Mouse (Mus musculus) limb, embryonic 14.5 days (tissue): ENCODE data around the gene Saal1. TPM values are rescaled to one million over a fixed set of nuclear protein-coding genes. Genes with fewer than 3 reads are reported as not detected.

ENCODE experiments used
- ATAC-seq: fragments of 200-750 bp; cut with Nextera tagmentation; 2 replicates; pipeline ENCODE4 v1.8.0; 2017; ENCODE audit warnings: low read depth, moderate number of reproducible peaks, moderate TSS enrichment; ENCODE audit not compliant: low FRiP score
- DNase-seq: peaks from one replicate; pipeline ENCODE4 v3.0.0-alpha.2; 2015; ENCODE audit warnings: low spot score
- H3K27ac ChIP-seq: fragments of 300-500 bp; sonication (generic); replicated peaks from 2 replicates; pipeline ENCODE4 v1.5.1; 2014; ENCODE audit warnings: low read depth, mild to moderate bottlenecking, low read length, moderate library complexity, mixed read lengths
- H3K27me3 ChIP-seq: fragments of 300-500 bp; sonication (generic); 2 replicates; pipeline ENCODE4 v1.6.1; 2014; ENCODE audit warnings: low read length, mixed read lengths; ENCODE audit not compliant: control insufficient read depth, insufficient read depth
- H3K36me3 ChIP-seq: fragments of 300-500 bp; sonication (generic); 2 replicates; pipeline ENCODE4 v1.6.1; 2014; ENCODE audit warnings: mild to moderate bottlenecking, low read length, moderate library complexity, mixed read lengths; ENCODE audit not compliant: control insufficient read depth, insufficient read depth
- H3K4me1 ChIP-seq: fragments of 300-500 bp; sonication (generic); 2 replicates; pipeline ENCODE4 v1.6.1; 2014; ENCODE audit warnings: antibody characterized with exemption, low read length, mixed read lengths; ENCODE audit not compliant: control insufficient read depth, insufficient read depth
- H3K4me2 ChIP-seq: fragments of 300-500 bp; sonication (generic); replicated peaks from 2 replicates; pipeline ENCODE4 v1.6.1; 2014; ENCODE audit warnings: low read depth, mild to moderate bottlenecking, low read length, moderate library complexity; ENCODE audit not compliant: severe bottlenecking
- H3K4me3 ChIP-seq: fragments of 300-500 bp; sonication (generic); replicated peaks from 2 replicates; pipeline ENCODE4 v1.5.1; 2014; ENCODE audit warnings: low read length
- H3K9ac ChIP-seq: fragments of 300-500 bp; sonication (generic); 2 replicates; pipeline ENCODE4 v1.6.1; 2014; ENCODE audit warnings: mild to moderate bottlenecking, low read depth, low read length, moderate library complexity; ENCODE audit not compliant: severe bottlenecking
- H3K9me3 ChIP-seq: fragments of 300-500 bp; sonication (generic); 2 replicates; pipeline ENCODE4 v1.6.1; 2016; ENCODE audit warnings: low read length; ENCODE audit not compliant: control insufficient read depth
- POLR2A ChIP-seq: fragments of 200-500 bp; IDR thresholded peaks from 2 replicates; pipeline ENCODE4 v1.8.0; 2012; ENCODE audit warnings: inconsistent platforms, mild to moderate bottlenecking, moderate library complexity, borderline replicate concordance; ENCODE audit not compliant: insufficient read depth, insufficient read length; ENCODE audit errors: extremely low read depth
- WGBS: fragments of 180-500 bp; shearing (Covaris S2); extraction: QIAGEN DNeasy Blood & Tissue Kit; methylation state at CpG from one replicate; pipeline ENCODE4 v1.1.7; 2014; 5-methylcytosine and 5-hydroxymethylcytosine counted together
- polyA plus RNA-seq, 2 experiments: library from polyadenylated mRNA; depleted of rRNA in 1 of 2; stranded (reverse) in 1 of 2; unstranded in 1 of 2; fragments of >200 nt; fragmentation: Nextera tagmentation in 1 of 2; extraction: Ambion mirVana in 1 of 2; gene quantifications; 2 replicates each; pipeline versions ENCODE4 v1.2.1 to v1.2.3; 2012 to 2014

Saal1 gene
- polyA plus RNA-seq, 2 experiments, result 20.8 to 30.6 TPM

DNA sequence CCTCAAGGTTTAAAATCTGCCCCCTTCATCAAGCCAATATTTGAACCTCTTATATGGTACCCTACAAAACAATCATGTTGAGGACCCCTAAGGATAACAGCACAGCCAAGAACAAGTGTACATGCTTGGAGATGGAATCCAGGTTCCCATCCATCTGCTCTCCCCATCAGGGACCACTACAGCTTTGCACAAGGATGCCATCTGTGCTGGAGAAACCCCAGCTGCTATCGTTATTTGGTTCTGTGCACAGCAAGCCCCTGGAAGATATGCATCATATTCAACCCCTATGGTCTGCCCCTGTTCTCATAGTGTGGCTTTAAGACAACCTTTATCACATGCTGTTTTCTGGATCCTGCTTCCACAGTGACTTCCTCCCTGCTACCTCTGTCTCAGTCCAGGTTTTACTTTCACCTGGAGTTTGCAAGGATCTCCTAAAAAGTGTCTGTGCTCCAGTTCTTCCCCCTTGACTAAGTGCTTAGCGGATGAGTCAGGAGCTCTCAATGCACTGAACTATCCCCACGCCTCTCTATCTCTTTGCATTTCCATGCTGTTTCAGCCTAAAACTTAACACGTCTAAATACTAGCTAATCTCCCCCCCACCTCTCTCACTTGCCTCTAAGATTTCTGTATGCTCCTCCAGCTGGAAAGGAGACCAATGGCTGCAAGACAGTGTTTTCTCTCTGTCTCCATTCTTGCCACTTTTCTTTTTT lies 61.9 kb downstream of the Saal1 start:
- DNase-seq (no peak), ATAC-seq (no peak)
- no peaks in the 10 kb centered on the region for H3K27me3 ChIP-seq
- WGBS, result 69% methylated on average over 4 of the region's 4 CpGs
- no peak overlapping the region for H3K9ac ChIP-seq
- TF ChIP-seq POLR2A, result no peak
- no peak overlapping the region for H3K4me3 ChIP-seq
- H3K4me2 ChIP-seq, result no peak overlapping the region
- no peak overlapping the region for H3K27ac ChIP-seq
- H3K9me3 ChIP-seq, result no peaks in the 10 kb centered on the region
- no peaks in the 10 kb centered on the region for H3K4me1 ChIP-seq
- H3K36me3 ChIP-seq, result no peaks in the 10 kb centered on the region

DNA sequence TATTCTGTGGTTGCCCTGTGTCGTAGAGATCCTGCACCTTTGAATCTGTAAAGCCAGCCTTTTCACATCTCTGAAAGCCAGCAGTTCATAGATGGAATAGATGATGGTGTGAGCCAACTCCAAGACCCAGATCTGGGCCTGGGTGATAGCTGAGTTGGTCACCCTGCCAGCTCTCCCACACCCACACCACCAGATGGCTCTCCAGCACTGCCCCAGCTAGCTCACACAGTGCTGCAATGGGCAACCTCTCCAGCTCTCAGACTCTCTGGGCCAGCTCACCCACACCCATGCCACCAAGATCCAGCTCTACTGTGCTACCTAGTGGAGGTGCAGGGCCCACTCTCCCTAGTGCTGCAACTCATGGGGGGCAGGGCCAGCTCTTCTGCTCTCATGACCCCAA lies 67.3 kb downstream of the Saal1 start:
- no peak overlapping the region for H3K27ac ChIP-seq
- H3K4me2 ChIP-seq, result no peak overlapping the region
- no peak overlapping the region for H3K4me3 ChIP-seq
- no peak overlapping the region for H3K9ac ChIP-seq
- ATAC-seq (no peak), DNase-seq (no peak)
- 73% methylated on average over 1 of the region's 1 CpGs for WGBS
- H3K36me3 ChIP-seq, result no peaks in the 10 kb centered on the region
- no peaks in the 10 kb centered on the region for H3K27me3 ChIP-seq
- no peaks in the 10 kb centered on the region for H3K9me3 ChIP-seq
- TF ChIP-seq POLR2A, result no peak
- H3K4me1 ChIP-seq, result no peaks in the 10 kb centered on the region

DNA sequence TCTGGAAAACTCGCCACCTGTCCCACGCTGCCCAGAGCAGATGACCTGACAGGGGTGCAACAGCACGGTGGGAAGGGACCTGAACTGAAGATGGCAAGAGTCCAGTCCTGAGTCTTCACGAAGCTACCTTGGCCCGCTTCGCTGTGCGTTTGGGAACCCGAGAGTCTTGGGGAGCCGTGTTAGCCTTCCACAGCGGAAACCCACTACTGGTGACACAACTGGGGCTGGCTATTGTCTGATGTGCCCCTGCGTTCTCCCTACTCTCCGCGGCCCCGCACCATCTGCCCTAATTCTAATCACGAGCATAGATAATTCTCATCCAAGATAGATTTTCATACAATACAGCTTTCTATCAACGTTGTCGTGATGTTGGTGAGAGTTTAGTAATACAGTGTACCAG lies 70.4 kb downstream of the Saal1 start:
- Histone ChIP-seq H3K4me2 (peak overlapping the region; percentile 87), H3K36me3 (no peaks in the 10 kb centered on the region), H3K4me3 (peak overlapping the region; percentile 63), H3K9ac (peak overlapping the region; percentile 69), H3K4me1 (no peaks in the 10 kb centered on the region), H3K9me3 (no peaks in the 10 kb centered on the region), H3K27ac (no peak overlapping the region), H3K27me3 (no peaks in the 10 kb centered on the region)
- DNase-seq (no peak), ATAC-seq (no peak)
- WGBS, result 19% methylated on average over 17 of the region's 17 CpGs
- TF ChIP-seq POLR2A, result no peak

DNA sequence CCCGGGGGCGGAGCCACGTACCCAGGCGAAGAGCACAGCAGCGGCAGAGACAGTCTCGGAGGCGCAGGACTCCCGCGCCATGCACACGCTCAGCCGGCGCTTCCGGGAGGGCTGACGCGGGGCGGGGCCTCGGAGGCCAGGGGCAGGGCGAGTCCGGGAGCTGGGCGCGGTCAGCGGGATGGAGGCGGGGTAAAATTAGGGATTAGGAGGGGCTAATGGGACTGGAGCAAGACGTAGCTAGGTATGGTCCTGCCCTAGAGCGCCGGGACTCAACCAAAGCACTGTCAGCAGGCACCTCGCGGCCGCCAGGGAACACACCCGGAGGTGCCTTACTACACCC lies 70.8 kb downstream of the Saal1 start, which contains the start of gene Sergef:
TSS of gene Sergef (minus strand) at position 116 of the 340 bp plus-strand sequence.
- Histone ChIP-seq H3K9ac (peak within 1 kb of the TSS; percentile 69), H3K9me3 (no peaks in the 10 kb centered on the region), H3K27ac (no peak within 1 kb of the TSS; the same call in 1 of the 2 replicates), H3K4me1 (no peaks in the 10 kb centered on the region), H3K4me2 (peak within 1 kb of the TSS; percentile 87), H3K36me3 (no peaks in the 10 kb centered on the region), H3K4me3 (peak within 1 kb of the TSS; percentile 63), H3K27me3 (no peaks in the 10 kb centered on the region)
- peak; percentile 73; the same call in 1 of the 2 replicates for TF ChIP-seq POLR2A
- ATAC-seq (peak; percentile 97), DNase-seq (peak; percentile 68)
- 0% methylated on average over 28 of the region's 30 CpGs for WGBS

DNA sequence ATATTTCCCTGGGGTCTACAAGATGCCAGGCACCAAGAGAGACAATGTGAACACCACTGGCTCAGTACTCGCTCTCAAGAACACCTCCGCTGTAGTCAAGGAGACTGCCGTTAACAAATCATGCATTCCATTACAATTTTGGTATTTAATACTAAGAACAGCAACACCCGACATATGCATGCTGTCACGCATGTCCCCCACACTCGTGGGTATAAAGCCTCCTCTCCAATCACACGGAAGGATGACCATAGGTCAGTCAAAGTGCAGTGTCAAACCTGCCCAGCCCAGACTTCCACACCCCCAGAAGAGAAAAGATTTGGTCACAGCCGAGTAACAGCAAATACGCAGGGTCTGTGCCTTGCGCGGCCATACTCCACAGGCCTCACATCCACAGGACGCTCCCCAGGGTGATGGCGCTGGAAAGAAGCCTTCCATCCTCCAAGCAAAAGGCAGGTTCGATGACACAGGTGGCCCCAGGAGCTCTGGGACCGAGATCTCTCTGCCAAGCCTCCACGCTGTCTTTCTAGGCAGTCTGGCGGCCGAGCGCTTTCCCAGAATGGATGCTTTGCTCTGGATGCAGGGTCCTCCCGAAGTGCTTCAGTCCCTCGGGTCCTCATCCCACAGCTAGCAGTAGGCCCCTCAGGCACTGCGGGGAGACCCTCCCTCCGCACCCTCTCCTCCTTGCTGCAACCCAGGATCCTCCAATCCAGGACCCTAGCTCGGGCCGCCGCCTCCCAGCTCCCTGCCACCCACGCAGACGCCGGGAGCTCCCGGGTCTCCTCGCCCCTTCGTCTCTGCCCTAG lies 71.4 kb downstream of the Saal1 start:
- Histone ChIP-seq H3K27ac (no peak overlapping the region; the same call in 1 of the 2 replicates), H3K4me3 (peak overlapping the region; percentile 63), H3K36me3 (no peaks in the 10 kb centered on the region), H3K4me1 (no peaks in the 10 kb centered on the region), H3K9me3 (no peaks in the 10 kb centered on the region), H3K9ac (peak overlapping the region; percentile 69), H3K27me3 (no peaks in the 10 kb centered on the region), H3K4me2 (peak overlapping the region; percentile 87)
- WGBS, result 11% methylated on average over 32 of the region's 32 CpGs
- no peak for TF ChIP-seq POLR2A
- no peak for DNase-seq
- ATAC-seq, result no peak; the same call in 1 of the 2 replicates

Other genes starting within 250 kb of the Saal1 start
- gene Sergef, start 70.9 kb downstream of the Saal1 start, polyA plus RNA-seq (2012; rRNA removed), result 12.2 and 12.8 TPM in 2 replicates
- 12.8 and 13.1 TPM in 2 replicates for gene Sergef, start 70.9 kb downstream of the Saal1 start, polyA plus RNA-seq (2014; fragmentation: Nextera tagmentation; extraction: Ambion mirVana)
- 0.29 TPM in 2 replicates for gene Tph1, start 38.1 kb downstream of the Saal1 start, polyA plus RNA-seq (2012; rRNA removed)
- gene Tph1, start 38.1 kb downstream of the Saal1 start, polyA plus RNA-seq (2014; fragmentation: Nextera tagmentation; extraction: Ambion mirVana), result 1.1 and 1.6 TPM in 2 replicates
- 0.21 and 0.22 TPM in 2 replicates for gene Saa3, start 5.0 kb upstream of the Saal1 start, polyA plus RNA-seq (2012; rRNA removed)
- gene Saa3, start 5.0 kb upstream of the Saal1 start, polyA plus RNA-seq (2014; fragmentation: Nextera tagmentation; extraction: Ambion mirVana), result 0.19 and 0.33 TPM in 2 replicates
- gene Saa4, start 21.9 kb upstream of the Saal1 start, polyA plus RNA-seq (2012; rRNA removed), result 0.06 TPM in 1 of 2 replicates, not detected in the other
- gene Saa4, start 21.9 kb upstream of the Saal1 start, polyA plus RNA-seq (2014; fragmentation: Nextera tagmentation; extraction: Ambion mirVana), result not detected in 2 replicates
- gene Saa1, start 32.3 kb upstream of the Saal1 start, polyA plus RNA-seq (2012; rRNA removed), result 0.24 and 0.68 TPM in 2 replicates
- 0.44 and 1.5 TPM in 2 replicates for gene Saa1, start 32.3 kb upstream of the Saal1 start, polyA plus RNA-seq (2014; fragmentation: Nextera tagmentation; extraction: Ambion mirVana)
- 0.27 and 0.47 TPM in 2 replicates for gene Saa2, start 41.1 kb upstream of the Saal1 start, polyA plus RNA-seq (2012; rRNA removed)
- 1.1 TPM in 2 replicates for gene Saa2, start 41.1 kb upstream of the Saal1 start, polyA plus RNA-seq (2014; fragmentation: Nextera tagmentation; extraction: Ambion mirVana)
- 34.2 and 36.5 TPM in 2 replicates for gene Hps5, start 85.4 kb upstream of the Saal1 start, polyA plus RNA-seq (2012; rRNA removed)
- gene Hps5, start 85.4 kb upstream of the Saal1 start, polyA plus RNA-seq (2014; fragmentation: Nextera tagmentation; extraction: Ambion mirVana), result 20.6 and 23.6 TPM in 2 replicates
- 24.3 and 34.2 TPM in 2 replicates for gene Gtf2h1, start 85.4 kb upstream of the Saal1 start, polyA plus RNA-seq (2012; rRNA removed)
- 53.1 and 53.5 TPM in 2 replicates for gene Gtf2h1, start 85.4 kb upstream of the Saal1 start, polyA plus RNA-seq (2014; fragmentation: Nextera tagmentation; extraction: Ambion mirVana)
- 692 and 736 TPM in 2 replicates for gene Ldha, start 130.8 kb upstream of the Saal1 start, polyA plus RNA-seq (2012; rRNA removed)
- 1,461 and 1,594 TPM in 2 replicates for gene Ldha, start 130.8 kb upstream of the Saal1 start, polyA plus RNA-seq (2014; fragmentation: Nextera tagmentation; extraction: Ambion mirVana)
- gene Ldhc, start 150.5 kb upstream of the Saal1 start, polyA plus RNA-seq (2012; rRNA removed), result 0.06 TPM in 1 of 2 replicates, not detected in the other
- not detected in 2 replicates for gene Ldhc, start 150.5 kb upstream of the Saal1 start, polyA plus RNA-seq (2014; fragmentation: Nextera tagmentation; extraction: Ambion mirVana)
- 86.2 and 119 TPM in 2 replicates for gene Tsg101, start 209.3 kb upstream of the Saal1 start, polyA plus RNA-seq (2012; rRNA removed)
- gene Tsg101, start 209.3 kb upstream of the Saal1 start, polyA plus RNA-seq (2014; fragmentation: Nextera tagmentation; extraction: Ambion mirVana), result 189 and 197 TPM in 2 replicates
- 9.4 and 10.2 TPM in 2 replicates for gene Uevld, start 247.8 kb upstream of the Saal1 start, polyA plus RNA-seq (2012; rRNA removed)
- gene Uevld, start 247.8 kb upstream of the Saal1 start, polyA plus RNA-seq (2014; fragmentation: Nextera tagmentation; extraction: Ambion mirVana), result 10.0 and 12.5 TPM in 2 replicates